Mouse (Mus musculus) cerebral cortex, adult 2 months (tissue): Measurements from ENCODE around the gene Ivd.

ENCODE experiments used
- WGBS: fragments of 180-500 bp; shearing (Covaris S2); methylation state at CpG from one replicate; pipeline ENCODE4 v1.1.7; 2018; 5-methylcytosine and 5-hydroxymethylcytosine counted together

The Ivd gene

GRCm38 (mm10) chr2:118909151-118909550, 47.4 kb downstream of the Ivd start:
- WGBS: 79% methylated on average over 1 of the region's 1 CpGs

DNA sequence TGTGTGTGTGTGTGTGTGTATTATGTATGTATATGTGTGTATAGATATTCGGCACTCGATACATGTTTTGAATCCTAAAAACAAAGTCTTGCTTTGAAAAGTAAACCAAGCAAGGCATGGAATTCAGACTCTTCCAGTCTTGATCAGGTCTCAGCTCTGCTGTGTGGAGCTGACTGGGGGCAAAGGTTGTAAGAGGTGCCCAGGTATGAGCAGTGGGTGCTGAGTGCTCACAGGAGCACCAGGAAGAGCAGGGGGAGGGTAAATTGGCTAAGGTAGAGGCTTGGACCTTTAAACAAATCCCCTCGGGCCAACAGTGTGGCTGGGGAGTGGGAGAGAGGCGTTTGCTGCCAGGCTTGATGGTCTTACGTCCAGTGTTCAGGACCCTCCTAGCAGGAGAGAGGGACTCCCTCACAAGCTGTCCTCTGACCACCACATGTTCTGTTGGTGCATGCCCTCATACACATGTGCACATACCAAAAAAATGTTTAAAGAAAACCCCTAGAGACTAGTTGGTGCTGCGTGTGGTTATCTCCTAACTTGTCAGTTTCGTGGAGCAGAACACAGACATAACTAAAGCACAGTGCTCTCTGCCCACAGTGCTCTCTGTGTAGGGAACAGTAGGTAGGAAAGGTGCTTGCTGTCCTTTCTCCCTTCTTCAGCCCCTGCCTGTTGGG, 49.0 kb downstream of the Ivd start:
- WGBS: 86% methylated on average over 7 of the region's 7 CpGs

DNA sequence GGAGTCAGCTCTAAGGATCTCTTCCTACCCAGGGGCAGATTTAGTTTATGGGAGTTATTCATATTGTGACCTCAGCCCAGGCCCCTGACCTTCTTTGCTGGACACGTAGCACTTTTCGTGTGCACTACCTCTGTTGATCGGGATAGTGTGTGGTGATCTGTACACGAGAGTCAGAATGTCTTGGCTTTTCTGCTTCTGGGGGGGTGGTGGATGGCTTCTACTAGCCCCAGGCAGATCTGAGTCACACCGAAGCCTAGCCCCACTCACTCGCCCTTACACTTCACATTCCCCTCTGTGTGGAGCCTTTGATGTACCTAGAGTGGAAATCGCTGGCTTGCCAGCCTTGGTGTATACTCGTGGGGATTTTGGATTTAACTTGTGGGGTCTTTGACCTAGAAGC, 51.0 kb downstream of the Ivd start:
- 69% methylated on average over 8 of the region's 8 CpGs for WGBS

- WGBS: 52% methylated on average over 11 of the region's 11 CpGs
These were observed 52.0 kb downstream of the Ivd start for GRCm38 (mm10) chr2:118913551-118914276.

DNA sequence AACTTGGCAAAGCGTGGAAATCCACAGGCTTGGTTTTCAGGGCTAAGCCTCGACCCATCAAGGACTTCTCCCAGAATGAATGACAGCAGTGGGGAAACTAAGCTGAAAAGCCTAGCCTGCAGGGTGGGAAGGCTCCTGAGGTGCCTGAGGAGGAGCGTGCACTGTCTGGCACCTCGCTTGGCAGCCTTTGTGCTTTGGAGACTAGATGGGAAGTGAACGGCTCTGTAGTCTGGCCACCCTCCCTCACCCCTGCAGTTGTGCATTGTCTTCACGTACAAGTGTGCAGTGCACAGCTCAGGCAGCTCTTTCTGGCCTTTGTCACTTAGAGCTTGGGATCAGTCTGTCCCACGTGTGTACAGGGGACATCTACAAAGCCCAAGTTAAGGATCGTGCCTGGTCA, 52.9 kb downstream of the Ivd start:
- WGBS: 40% methylated on average over 8 of the region's 8 CpGs

DNA sequence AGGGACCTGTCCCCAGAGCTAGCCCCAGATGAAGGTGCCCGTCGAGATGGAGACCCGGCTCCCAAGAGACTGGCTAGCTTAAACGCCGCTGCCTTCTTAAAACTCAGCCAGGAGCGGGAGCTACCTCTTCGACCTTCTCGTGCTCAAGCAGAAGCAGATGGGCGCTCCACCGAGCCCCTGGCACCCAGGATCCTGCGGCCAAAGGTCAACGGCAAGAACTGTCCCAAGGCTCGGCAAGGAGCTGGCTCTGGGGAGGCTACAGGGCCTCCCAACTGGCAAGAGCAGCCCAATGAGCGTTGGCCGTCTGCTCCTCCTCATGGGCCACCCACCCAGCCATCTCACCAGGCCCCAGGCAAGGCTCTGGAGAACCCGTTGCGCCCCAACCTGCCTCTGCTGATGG, 54.7 kb downstream of the Ivd start:
- 91% methylated on average over 17 of the region's 17 CpGs for WGBS

GRCm38 (mm10) chr2:118918543-118918942, 56.8 kb downstream of the Ivd start:
- 47% methylated on average over 1 of the region's 1 CpGs for WGBS

DNA sequence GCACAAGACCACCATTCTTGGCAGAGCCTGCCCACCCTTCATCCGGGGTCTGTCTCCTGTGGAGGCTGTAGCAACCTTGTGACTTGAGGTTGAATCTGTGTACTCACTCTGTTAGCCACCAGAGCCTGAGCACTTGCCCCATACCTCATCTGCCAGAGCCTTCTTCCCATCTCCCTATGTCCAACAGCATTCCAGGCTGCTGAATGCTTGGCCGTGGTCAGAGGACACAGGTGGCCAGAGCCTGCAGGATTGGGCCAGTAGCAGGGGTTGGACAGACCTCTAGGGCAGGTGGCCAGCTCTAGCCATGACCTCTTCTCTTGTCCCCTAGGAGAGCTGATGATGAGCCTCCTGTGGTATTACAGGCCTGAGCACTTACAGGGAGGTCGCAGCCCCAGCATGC, 58.7 kb downstream of the Ivd start:
- WGBS: 81% methylated on average over 3 of the region's 3 CpGs

DNA sequence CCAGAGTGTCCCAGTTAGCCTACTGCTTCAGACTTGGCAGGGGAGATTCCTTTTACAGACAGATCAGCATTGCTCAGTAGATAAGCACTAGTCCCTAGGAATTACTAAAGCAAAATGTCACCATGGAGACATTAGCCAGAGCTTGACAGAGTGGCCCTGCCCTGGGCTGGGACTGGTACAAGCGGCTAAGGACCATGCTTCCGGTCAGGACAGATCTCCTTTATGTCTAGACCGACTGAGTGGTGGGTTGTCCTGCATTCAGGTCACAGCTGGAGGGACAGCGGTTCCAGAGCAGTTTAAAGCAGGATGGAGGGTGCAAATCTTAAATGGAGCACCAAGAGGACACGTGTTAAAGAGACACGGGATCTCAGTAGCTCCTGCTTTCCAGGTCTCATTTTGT, 64.2 kb downstream of the Ivd start:
- 14% methylated on average over 6 of the region's 6 CpGs for WGBS

DNA sequence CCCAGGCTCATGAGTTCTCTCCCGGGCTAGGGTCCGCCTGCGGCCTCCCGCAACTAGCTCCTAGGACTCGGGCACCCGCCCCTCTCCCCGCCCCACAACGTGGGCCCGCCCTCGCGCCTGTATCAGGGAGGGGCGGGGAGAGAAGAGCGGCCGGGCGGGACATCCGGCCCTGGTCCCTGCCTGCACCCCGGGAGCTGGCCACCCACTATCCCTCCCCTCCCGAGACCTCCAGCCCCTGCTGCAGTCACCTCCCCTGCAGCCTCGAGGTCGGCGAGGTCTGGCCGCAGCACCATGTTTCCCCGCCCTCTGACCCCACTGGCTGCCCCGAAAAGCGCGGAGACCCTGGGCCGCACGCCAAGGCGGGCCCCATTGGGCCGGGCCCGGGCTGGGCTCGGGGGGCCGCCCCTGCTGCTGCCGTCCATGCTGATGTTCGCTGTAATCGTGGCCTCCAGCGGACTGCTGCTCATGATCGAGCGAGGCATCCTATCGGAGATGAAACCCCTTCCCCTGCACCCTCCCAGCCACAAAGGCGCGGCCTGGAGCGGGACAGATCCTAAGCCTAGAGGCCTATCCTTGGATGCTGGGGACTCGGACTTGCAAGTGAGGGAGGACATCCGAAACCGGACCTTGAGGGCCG, 64.7 kb downstream of the Ivd start, which contains the start of gene Chst14:
TSS of gene Chst14 (plus strand) at position 136 of the 637 bp plus-strand sequence.
- WGBS: 13% methylated on average over 44 of the region's 47 CpGs

DNA sequence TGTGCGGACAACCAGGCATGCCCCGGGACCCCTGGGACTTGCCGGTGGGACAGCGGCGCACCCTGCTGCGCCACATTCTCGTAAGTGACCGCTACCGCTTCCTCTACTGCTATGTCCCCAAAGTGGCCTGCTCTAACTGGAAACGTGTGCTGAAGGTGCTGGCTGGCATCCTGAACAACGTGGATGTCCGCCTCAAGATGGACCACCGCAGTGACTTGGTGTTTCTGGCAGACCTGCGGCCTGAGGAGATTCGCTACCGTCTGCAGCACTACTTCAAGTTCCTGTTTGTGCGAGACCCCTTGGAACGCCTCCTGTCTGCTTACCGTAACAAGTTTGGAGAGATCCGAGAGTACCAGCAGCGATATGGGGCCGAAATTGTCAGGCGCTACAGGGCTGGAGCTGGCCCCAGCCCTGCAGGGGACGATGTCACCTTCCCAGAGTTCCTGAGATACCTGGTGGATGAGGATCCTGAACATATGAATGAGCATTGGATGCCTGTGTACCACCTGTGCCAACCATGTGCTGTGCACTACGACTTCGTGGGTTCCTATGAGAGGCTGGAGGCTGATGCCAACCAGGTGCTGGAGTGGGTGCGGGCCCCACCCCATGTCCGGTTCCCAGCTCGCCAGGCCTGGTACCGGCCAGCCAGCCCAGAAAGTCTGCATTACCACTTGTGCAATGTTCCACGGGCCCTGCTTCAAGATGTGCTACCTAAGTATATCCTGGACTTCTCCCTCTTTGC, 65.4 kb downstream of the Ivd start:
- WGBS: 58% methylated on average over 31 of the region's 31 CpGs
